Mouse (Mus musculus) embryonic facial prominence, embryonic 14.5 days (tissue): ENCODE data around the gene Glb1. TPM values are rescaled to one million over a fixed set of nuclear protein-coding genes. Genes with fewer than 3 reads are reported as not detected.

Experiments
- ATAC-seq: fragments of 200-750 bp; cut with Nextera tagmentation; 2 replicates; pipeline ENCODE4 v1.8.0; 2017; ENCODE audit warnings: low read depth, moderate number of reproducible peaks, moderate TSS enrichment
- DNase-seq: peaks from one replicate; pipeline ENCODE4 v3.0.0-alpha.2; 2015; ENCODE audit warnings: low spot score
- H3K27ac ChIP-seq: fragments of 300-500 bp; sonication (generic); replicated peaks from 2 replicates; pipeline ENCODE4 v1.5.1; 2014; ENCODE audit warnings: low read depth, mild to moderate bottlenecking, low read length, moderate library complexity
- H3K27me3 ChIP-seq: fragments of 300-500 bp; sonication (generic); replicated peaks from 2 replicates; pipeline ENCODE4 v1.6.1; 2014; ENCODE audit warnings: low read length; ENCODE audit not compliant: control insufficient read depth, insufficient read depth
- H3K36me3 ChIP-seq: fragments of 300-500 bp; sonication (generic); 2 replicates; pipeline ENCODE4 v1.6.1; 2014; ENCODE audit warnings: low read length, mixed read lengths; ENCODE audit not compliant: control insufficient read depth, insufficient read depth
- H3K4me1 ChIP-seq: fragments of 300-500 bp; sonication (generic); 2 replicates; pipeline ENCODE4 v1.6.1; 2014; ENCODE audit warnings: antibody characterized with exemption, low read length; ENCODE audit not compliant: control insufficient read depth, insufficient read depth
- H3K4me2 ChIP-seq: fragments of 300-500 bp; sonication (generic); 2 replicates; pipeline ENCODE4 v1.6.1; 2014; ENCODE audit warnings: low read depth, mild to moderate bottlenecking, low read length, moderate library complexity, mixed read lengths
- H3K4me3 ChIP-seq: fragments of 300-500 bp; sonication (generic); 2 replicates; pipeline ENCODE4 v1.5.1; 2014; ENCODE audit warnings: low read depth, mild to moderate bottlenecking, low read length
- H3K9ac ChIP-seq: fragments of 300-500 bp; sonication (generic); 2 replicates; pipeline ENCODE4 v1.6.1; 2014; ENCODE audit warnings: low read depth, mild to moderate bottlenecking, low read length, moderate library complexity, mixed read lengths
- H3K9me3 ChIP-seq: fragments of 300-500 bp; sonication (generic); 2 replicates; pipeline ENCODE4 v1.6.1; 2016; ENCODE audit warnings: low read length; ENCODE audit not compliant: control insufficient read depth
- WGBS: fragments of 180-500 bp; shearing (Covaris S2); extraction: QIAGEN DNeasy Blood & Tissue Kit; methylation state at CpG from one replicate; pipeline ENCODE4 v1.1.7; 2014; 5-methylcytosine and 5-hydroxymethylcytosine counted together
- polyA plus RNA-seq: library from polyadenylated mRNA; unstranded; fragments of >200 nt; fragmentation: Nextera tagmentation; extraction: Ambion mirVana; gene quantifications from 2 replicates; pipeline ENCODE4 v1.2.1, GENCODE M21; 2014

The Glb1 gene
- polyA plus RNA-seq, 1 experiment from 2014 or later, result 42.5 TPM

DNA sequence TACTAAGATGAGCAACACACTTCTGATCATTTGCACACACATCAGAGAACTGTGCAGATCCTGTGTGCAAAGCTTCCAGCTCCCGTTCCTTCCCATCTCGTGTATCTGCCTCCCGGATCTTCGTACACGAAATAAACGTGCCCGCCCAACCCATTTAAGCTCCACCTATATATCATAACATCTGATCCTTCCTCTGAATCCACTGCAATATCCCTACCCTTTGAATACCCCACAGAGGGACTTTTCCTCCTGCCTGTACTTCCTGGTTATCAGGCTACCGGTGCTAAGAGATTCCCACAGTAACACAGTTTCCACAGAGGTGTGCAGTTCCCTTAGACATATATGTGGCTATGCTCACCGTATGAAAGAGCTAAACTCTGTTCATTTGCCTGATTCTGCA is 103.9 kb downstream of the Glb1 start, which contains the start of gene Ccr4:
TSS of gene Ccr4 (minus strand) at position 101 of the 400 bp plus-strand sequence.
- Histone ChIP-seq H3K27me3 (no peaks in the 10 kb centered on the region), H3K4me3 (no peak within 1 kb of the TSS), H3K9me3 (no peaks in the 10 kb centered on the region), H3K4me1 (no peaks in the 10 kb centered on the region), H3K4me2 (no peak within 1 kb of the TSS), H3K27ac (no peak within 1 kb of the TSS), H3K36me3 (no peaks in the 10 kb centered on the region), H3K9ac (peak within 1 kb of the TSS; percentile 8; the same call in 1 of the 2 replicates)
- 82% methylated on average over 9 of the region's 9 CpGs for WGBS
- ATAC-seq (no peak), DNase-seq (no peak)

DNA sequence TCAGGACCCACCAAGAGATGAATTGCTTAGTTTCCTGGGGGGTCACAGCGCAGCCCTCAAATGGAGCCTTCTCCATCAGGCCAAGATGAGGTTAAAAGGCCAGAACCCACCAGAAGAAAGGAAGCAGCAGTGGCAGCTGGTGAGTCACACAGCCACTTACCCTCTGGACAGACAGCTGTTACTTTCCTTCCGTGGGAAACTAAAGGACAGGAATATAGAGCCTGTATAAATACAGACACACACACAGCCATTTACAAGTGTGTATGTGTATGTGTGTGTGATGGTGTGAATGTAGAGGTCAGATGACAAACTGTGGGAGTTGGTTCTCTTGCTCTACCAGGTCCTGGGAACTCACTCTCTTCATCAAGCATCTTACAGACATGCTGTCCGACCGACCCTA is 105.7 kb downstream of the Glb1 start:
- H3K4me1 ChIP-seq, result no peaks in the 10 kb centered on the region
- no peak overlapping the region for H3K27ac ChIP-seq
- H3K9ac ChIP-seq, result no peak overlapping the region
- H3K4me3 ChIP-seq, result no peak overlapping the region
- no peak for ATAC-seq
- DNase-seq, result no peak
- H3K4me2 ChIP-seq, result no peak overlapping the region
- no peaks in the 10 kb centered on the region for H3K27me3 ChIP-seq
- WGBS, result 82% methylated on average over 4 of the region's 4 CpGs
- no peaks in the 10 kb centered on the region for H3K36me3 ChIP-seq
- H3K9me3 ChIP-seq, result no peaks in the 10 kb centered on the region

DNA sequence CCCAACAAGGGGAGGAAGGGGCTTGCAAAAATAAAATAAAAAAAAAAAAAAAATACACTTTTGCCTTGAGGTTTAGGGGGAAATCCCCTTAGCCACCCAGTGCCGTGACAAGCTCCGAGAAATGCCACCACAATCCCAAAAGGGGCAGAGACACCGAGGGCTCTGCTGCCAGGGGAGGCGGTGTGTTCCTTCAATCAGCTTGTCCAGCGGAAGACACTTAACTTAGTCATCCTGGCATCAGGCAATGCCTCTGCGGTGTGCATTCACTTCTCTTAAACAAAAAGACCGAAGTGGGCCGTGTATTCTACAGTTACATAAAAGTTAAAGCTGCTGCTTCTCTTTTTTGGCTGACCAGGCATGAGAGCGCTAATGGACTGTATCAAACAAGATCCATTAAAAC is 106.5 kb downstream of the Glb1 start:
- Histone ChIP-seq H3K27me3 (no peaks in the 10 kb centered on the region), H3K27ac (no peak overlapping the region), H3K4me2 (no peak overlapping the region), H3K9me3 (peaks cover 4% of the 10 kb centered on the region), H3K9ac (no peak overlapping the region), H3K4me3 (no peak overlapping the region), H3K36me3 (peaks cover under 1% of the 10 kb centered on the region; the same call in 1 of the 2 replicates), H3K4me1 (no peaks in the 10 kb centered on the region)
- WGBS, result 86% methylated on average over 9 of the region's 9 CpGs
- no peak for ATAC-seq
- no peak for DNase-seq

DNA sequence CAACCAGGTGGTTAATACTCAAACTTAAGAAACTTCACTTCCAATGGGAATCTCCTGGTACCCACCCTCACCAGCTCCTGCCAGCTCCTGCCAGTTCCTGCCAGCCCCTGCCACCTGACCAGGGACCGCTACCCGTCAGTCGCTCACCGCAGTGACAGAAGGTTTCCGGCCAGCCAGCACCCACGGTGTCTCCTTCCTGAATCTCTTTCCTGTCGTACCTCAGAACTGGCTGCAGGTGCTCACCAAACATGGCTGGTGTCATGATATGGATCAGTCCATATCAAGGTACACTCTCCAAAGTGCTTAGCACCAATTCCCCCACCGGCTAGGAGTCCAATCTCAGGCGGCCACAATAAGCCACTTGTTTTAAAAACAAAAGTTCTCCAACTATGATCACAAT is 108.9 kb downstream of the Glb1 start:
- no peak for ATAC-seq
- WGBS, result 91% methylated on average over 9 of the region's 9 CpGs

DNA sequence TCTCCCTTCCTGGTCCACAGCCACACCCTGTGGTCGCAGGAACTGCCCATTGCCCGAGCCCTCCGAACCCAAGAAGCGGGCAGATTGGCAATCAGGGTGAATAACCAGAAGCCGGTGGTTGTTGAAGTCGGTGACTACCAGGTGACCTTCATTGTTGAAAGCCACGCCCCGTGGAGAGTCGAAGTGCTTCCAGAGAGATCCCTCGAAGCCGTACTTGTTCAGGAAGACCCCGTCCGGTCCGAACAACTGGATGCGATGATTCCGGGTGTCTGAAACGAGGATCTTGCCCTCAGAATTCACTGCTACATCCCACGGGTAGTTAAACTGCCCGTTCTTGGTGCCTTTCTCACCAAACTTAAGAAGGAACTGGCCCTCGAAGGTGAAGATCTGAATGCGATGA is 112.0 kb downstream of the Glb1 start:
- H3K27me3 ChIP-seq, result no peaks in the 10 kb centered on the region
- H3K4me3 ChIP-seq, result no peak overlapping the region
- 97% methylated on average over 21 of the region's 21 CpGs for WGBS
- no peak overlapping the region for H3K9ac ChIP-seq
- ATAC-seq (no peak), DNase-seq (no peak)
- peaks cover 22% of the 10 kb centered on the region for H3K9me3 ChIP-seq
- no peak overlapping the region for H3K27ac ChIP-seq
- H3K4me2 ChIP-seq, result no peak overlapping the region
- H3K36me3 ChIP-seq, result peaks cover 17% of the 10 kb centered on the region; the same call in 1 of the 2 replicates
- H3K4me1 ChIP-seq, result no peaks in the 10 kb centered on the region

More for the DNA sequence above, 108.9 kb downstream of the Glb1 start:
- Histone ChIP-seq H3K4me1 (no peaks in the 10 kb centered on the region), H3K9me3 (peaks cover 22% of the 10 kb centered on the region), H3K4me2 (no peak overlapping the region), H3K27ac (no peak overlapping the region), H3K9ac (no peak overlapping the region), H3K27me3 (no peaks in the 10 kb centered on the region), H3K36me3 (peaks cover 17% of the 10 kb centered on the region; the same call in 1 of the 2 replicates), H3K4me3 (no peak overlapping the region)
- no peak for DNase-seq

DNA sequence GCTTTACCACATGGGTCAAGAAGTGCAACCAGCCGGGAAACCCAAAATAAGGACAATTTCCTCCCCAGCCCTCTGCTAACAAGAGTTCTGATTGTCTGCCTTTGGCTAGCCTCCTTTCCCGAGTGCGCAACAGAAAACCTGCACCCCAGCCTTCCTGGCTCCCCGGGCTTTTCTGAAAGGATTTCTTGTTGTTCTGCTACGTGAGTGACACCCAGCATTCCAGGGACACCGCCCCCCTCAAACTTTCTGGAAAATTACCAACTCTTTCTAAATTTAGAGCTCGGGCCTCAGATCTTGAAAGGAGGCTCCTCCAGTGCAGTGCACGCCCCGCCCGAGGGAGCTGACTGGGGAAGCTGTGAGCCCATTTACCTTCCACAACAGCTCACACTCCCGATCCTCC is 114.5 kb downstream of the Glb1 start, which contains the start of gene C130032M10Rik:
TSS of gene C130032M10Rik (plus strand) at position 334 of the 400 bp plus-strand sequence.
- Histone ChIP-seq H3K9me3 (peaks cover 22% of the 10 kb centered on the region), H3K27ac (peak within 1 kb of the TSS; percentile 46; the same call in 1 of the 2 replicates), H3K4me3 (no peak within 1 kb of the TSS), H3K27me3 (no peaks in the 10 kb centered on the region), H3K9ac (no peak within 1 kb of the TSS), H3K4me1 (no peaks in the 10 kb centered on the region), H3K4me2 (no peak within 1 kb of the TSS), H3K36me3 (peaks cover 17% of the 10 kb centered on the region; the same call in 1 of the 2 replicates)
- peak; percentile 79 for DNase-seq
- peak; percentile 55 for ATAC-seq
- 50% methylated on average over 11 of the region's 11 CpGs for WGBS

DNA sequence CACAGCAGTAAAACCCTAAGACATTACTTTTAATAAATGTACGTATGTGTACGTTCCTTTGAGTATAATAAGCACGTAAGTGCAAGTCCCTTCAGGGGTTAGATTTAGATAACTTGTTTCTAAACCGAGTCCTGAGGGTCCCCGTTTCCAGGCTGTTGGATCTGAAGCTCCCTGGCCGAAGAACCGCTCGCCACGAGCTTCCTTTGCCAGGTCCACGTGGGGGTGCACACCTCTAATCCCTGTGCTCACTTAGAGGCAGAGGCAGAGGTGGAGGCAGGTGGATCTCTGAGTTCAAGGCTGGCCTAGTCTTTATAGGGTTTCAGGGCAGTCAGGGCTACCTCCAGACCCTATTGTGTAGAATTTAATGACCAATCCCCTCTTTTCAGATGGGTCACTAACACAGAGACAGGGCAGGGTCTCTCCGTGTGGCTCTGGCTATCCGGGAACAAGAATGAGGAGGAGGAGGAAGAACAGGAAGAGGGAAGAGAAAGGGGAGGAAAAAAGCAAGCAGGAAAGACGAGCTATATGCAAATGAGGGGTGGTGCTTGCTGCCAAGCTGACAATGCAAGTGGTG is 117.1 kb downstream of the Glb1 start:
- WGBS, result 82% methylated on average over 13 of the region's 13 CpGs
- Histone ChIP-seq H3K4me2 (no peak overlapping the region), H3K9ac (no peak overlapping the region), H3K4me3 (no peak overlapping the region), H3K27me3 (no peaks in the 10 kb centered on the region), H3K27ac (no peak overlapping the region), H3K36me3 (peaks cover 10% of the 10 kb centered on the region; the same call in 1 of the 2 replicates), H3K9me3 (peaks cover 12% of the 10 kb centered on the region), H3K4me1 (no peaks in the 10 kb centered on the region)
- ATAC-seq (no peak), DNase-seq (no peak)

DNA sequence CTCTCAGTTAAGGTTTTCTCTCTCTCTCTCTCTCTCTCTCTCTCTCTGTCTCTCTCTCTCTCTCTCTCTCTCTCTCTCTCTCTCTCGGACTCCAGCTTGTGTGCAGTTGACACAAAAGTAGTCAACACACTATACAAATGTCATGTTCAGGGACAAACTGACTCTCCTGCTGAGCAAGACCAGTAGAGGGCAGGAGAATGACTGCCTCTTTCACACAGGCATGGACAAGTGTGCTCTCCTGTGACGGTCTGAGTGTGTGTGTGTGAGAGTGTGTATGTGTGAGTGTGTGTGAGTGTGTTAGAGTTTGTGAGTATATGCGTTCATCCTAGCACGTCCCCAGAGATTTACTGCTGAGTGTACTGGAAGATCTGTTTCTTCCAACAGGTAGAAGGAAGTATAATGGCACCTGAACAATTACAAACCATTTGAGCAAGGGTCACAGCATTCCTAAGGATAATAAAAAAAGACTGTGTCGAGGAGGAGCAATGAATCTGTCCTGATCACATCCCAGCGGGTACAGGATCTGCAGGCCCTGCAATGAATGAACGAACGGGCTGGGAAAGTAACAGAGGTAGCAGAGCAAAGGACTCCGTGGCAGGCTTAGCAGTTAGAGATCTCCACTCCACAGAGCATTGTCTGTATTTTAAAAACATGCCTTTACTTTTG is 118.1 kb downstream of the Glb1 start:
- Histone ChIP-seq H3K4me2 (no peak overlapping the region), H3K27me3 (no peaks in the 10 kb centered on the region), H3K4me3 (no peak overlapping the region), H3K36me3 (0 out of 2 replicates have a peak, but pooled peaks cover 1% of the 10 kb centered on the region), H3K4me1 (no peaks in the 10 kb centered on the region), H3K27ac (no peak overlapping the region), H3K9me3 (peaks cover 2% of the 10 kb centered on the region; the same call in 1 of the 2 replicates), H3K9ac (no peak overlapping the region)
- no peak for ATAC-seq
- DNase-seq, result no peak
- WGBS, result 73% methylated on average over 9 of the region's 9 CpGs
